Mouse (Mus musculus): ENCODE data around the gene Acsl1.

- TF ChIP-seq GATA1 (IDR thresholded peaks at IDR 0.05; ENCODE audit: borderline replicate concordance, low read length) (no peak), FLI1 (IDR thresholded peaks at IDR 0.05; ENCODE audit: low read length) (no peak)
Observed at GRCm38 (mm10) chr8:46475404-46475803, 4.6 kb downstream of the Acsl1 start.
